Mouse (Mus musculus) heart, postnatal 0 days (tissue): Measurements from ENCODE around the gene Glipr2. TPM values are rescaled to one million over a fixed set of nuclear protein-coding genes. Genes with fewer than 3 reads are reported as not detected.

Source experiments
- ATAC-seq: fragments of 200-750 bp; cut with Nextera tagmentation; 2 replicates; pipeline ENCODE4 v1.8.0; 2017; ENCODE audit warnings: low read depth, moderate number of reproducible peaks, moderate library complexity; ENCODE audit not compliant: insufficient read depth
- DNase-seq: peaks from one replicate; pipeline ENCODE4 v3.0.0-alpha.2; 2016; ENCODE audit warnings: low spot score
- H3K27ac ChIP-seq: fragments of 300-500 bp; sonication (generic); 2 replicates; pipeline ENCODE4 v1.5.1; 2014; ENCODE audit warnings: low read depth, mild to moderate bottlenecking
- H3K27me3 ChIP-seq: fragments of 300-500 bp; sonication (generic); 2 replicates; pipeline ENCODE4 v1.6.1; 2014; ENCODE audit warnings: low read length, mixed read lengths; ENCODE audit not compliant: control insufficient read depth, insufficient read depth
- H3K36me3 ChIP-seq: fragments of 300-500 bp; sonication (generic); replicated peaks from 2 replicates; pipeline ENCODE4 v1.6.1; 2014; ENCODE audit warnings: low read length, mixed read lengths; ENCODE audit not compliant: control insufficient read depth, insufficient read depth
- H3K4me1 ChIP-seq: fragments of 300-500 bp; sonication (generic); 2 replicates; pipeline ENCODE4 v1.6.1; 2014; ENCODE audit warnings: antibody characterized with exemption; ENCODE audit not compliant: control insufficient read depth, insufficient read depth
- H3K4me2 ChIP-seq: fragments of 300-500 bp; sonication (generic); 2 replicates; pipeline ENCODE4 v1.6.1; 2014; ENCODE audit warnings: low read depth, mild to moderate bottlenecking, low read length, moderate library complexity
- H3K4me3 ChIP-seq: fragments of 300-500 bp; sonication (generic); 2 replicates; pipeline ENCODE4 v1.5.1; 2014; ENCODE audit warnings: low read depth, low read length
- H3K9ac ChIP-seq: fragments of 300-500 bp; sonication (generic); replicated peaks from 2 replicates; pipeline ENCODE4 v1.6.1; 2014; ENCODE audit warnings: low read depth, low read length, mixed read lengths
- H3K9me3 ChIP-seq: fragments of 300-500 bp; sonication (generic); replicated peaks from 2 replicates; pipeline ENCODE4 v1.6.1; 2016; ENCODE audit warnings: low read length; ENCODE audit not compliant: control insufficient read depth
- CTCF ChIP-seq: IDR thresholded peaks from 2 replicates; pipeline ENCODE4 v1.5.1; 2016; ENCODE audit warnings: antibody characterized with exemption, control low read depth, low read depth
- EP300 ChIP-seq: IDR thresholded peaks from 2 replicates; pipeline ENCODE4 v1.6.1; 2016; ENCODE audit warnings: antibody characterized with exemption, low read depth
- WGBS: fragments of 180-500 bp; shearing (Covaris S2); extraction: QIAGEN DNeasy Blood & Tissue Kit; methylation state at CpG from one replicate; pipeline ENCODE4 v1.1.7; 2014; 5-methylcytosine and 5-hydroxymethylcytosine counted together
- polyA plus RNA-seq: library from polyadenylated mRNA; unstranded; fragments of >200 nt; fragmentation: Nextera tagmentation; extraction: Ambion mirVana; gene quantifications from 2 replicates; pipeline ENCODE4 v1.2.1, GENCODE M21; 2015
- total RNA-seq: library from RNA; depleted of rRNA; stranded (reverse); fragments of >200 nt; gene quantifications from 2 replicates; pipeline ENCODE4 v1.2.3, GENCODE M21; 2014; ENCODE audit warnings: low replicate concordance; rRNA removed

The Glipr2 gene
- total and polyA plus RNA-seq, 2 experiments from 2014 or later: 28.4 to 39.2 TPM

DNA sequence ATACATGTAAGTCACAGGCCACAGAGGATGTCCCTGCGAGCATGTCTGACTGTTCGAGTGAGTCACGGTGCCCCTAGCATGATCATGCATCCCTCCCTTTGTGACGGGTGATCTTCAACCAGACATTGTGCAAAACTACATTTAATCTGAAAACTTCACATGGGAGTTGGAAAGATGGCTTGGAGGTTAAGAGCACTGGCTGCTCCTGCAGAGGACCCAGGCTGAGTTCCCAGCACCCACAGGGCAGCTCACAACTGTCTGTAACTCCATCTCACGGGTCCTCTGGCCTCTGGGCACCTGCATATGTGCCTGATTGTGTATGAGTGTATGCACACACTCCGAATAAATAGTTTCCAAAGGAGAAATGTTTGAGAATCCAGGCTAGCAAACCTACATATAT lies 67.0 kb downstream of the Glipr2 start:
- no peak overlapping the region for H3K4me3 ChIP-seq
- no peaks in the 10 kb centered on the region for H3K27me3 ChIP-seq
- H3K27ac ChIP-seq: no peak overlapping the region
- no peaks in the 10 kb centered on the region for H3K9me3 ChIP-seq
- H3K9ac ChIP-seq: no peak overlapping the region
- peaks cover 16% of the 10 kb centered on the region; the same call in 1 of the 2 replicates for H3K4me1 ChIP-seq
- H3K4me2 ChIP-seq: no peak overlapping the region
- WGBS: 98% methylated on average over 6 of the region's 6 CpGs
- H3K36me3 ChIP-seq: peaks cover 87% of the 10 kb centered on the region
- DNase-seq (no peak), ATAC-seq (no peak)
- TF ChIP-seq CTCF (no peak), EP300 (no peak)

- Histone ChIP-seq H3K9me3 (no peaks in the 10 kb centered on the region), H3K27me3 (no peaks in the 10 kb centered on the region), H3K4me3 (no peak overlapping the region), H3K36me3 (peaks cover 85% of the 10 kb centered on the region), H3K27ac (no peak overlapping the region), H3K9ac (no peak overlapping the region), H3K4me1 (peaks cover 29% of the 10 kb centered on the region), H3K4me2 (no peak overlapping the region)
- ATAC-seq (no peak), DNase-seq (no peak)
- no peak for TF ChIP-seq EP300
- TF ChIP-seq CTCF: no peak
- WGBS: 93% methylated on average over 6 of the region's 6 CpGs
Measured at GRCm38 (mm10) chr4:44025570-44025969, 68.4 kb downstream of the Glipr2 start.

Other genes with a start within 250 kb of the Glipr2 start
- not detected in 2 replicates for gene Olfr71, start 247.1 kb upstream of the Glipr2 start, total RNA-seq
- gene Olfr71, start 247.1 kb upstream of the Glipr2 start, polyA plus RNA-seq: not detected in 2 replicates
- 8.2 and 9.5 TPM in 2 replicates for gene Hrct1, start 230.2 kb upstream of the Glipr2 start, total RNA-seq
- gene Hrct1, start 230.2 kb upstream of the Glipr2 start, polyA plus RNA-seq: 4.5 and 4.9 TPM in 2 replicates
- gene Spaar, start 227.4 kb upstream of the Glipr2 start, total RNA-seq: 1.6 and 6.3 TPM in 2 replicates
- 1.1 and 1.3 TPM in 2 replicates for gene Spaar, start 227.4 kb upstream of the Glipr2 start, polyA plus RNA-seq
- gene Olfr159, start 186.4 kb upstream of the Glipr2 start, total RNA-seq: not detected in 2 replicates
- not detected in 2 replicates for gene Olfr159, start 186.4 kb upstream of the Glipr2 start, polyA plus RNA-seq
- not detected in 2 replicates for gene Olfr156, start 133.5 kb upstream of the Glipr2 start, total RNA-seq
- gene Olfr156, start 133.5 kb upstream of the Glipr2 start, polyA plus RNA-seq: not detected in 2 replicates
- gene Olfr157, start 117.2 kb upstream of the Glipr2 start, total RNA-seq: not detected in 2 replicates
- not detected in 2 replicates for gene Olfr157, start 117.2 kb upstream of the Glipr2 start, polyA plus RNA-seq
- gene Olfr155, start 105.8 kb upstream of the Glipr2 start, total RNA-seq: not detected in 2 replicates
- not detected in 2 replicates for gene Olfr155, start 105.8 kb upstream of the Glipr2 start, polyA plus RNA-seq
- 5.6 TPM in 2 replicates for gene Reck, start 81.9 kb upstream of the Glipr2 start, total RNA-seq
- 4.0 and 4.1 TPM in 2 replicates for gene Reck, start 81.9 kb upstream of the Glipr2 start, polyA plus RNA-seq
- not detected in 2 replicates for gene Ccin, start 26.1 kb downstream of the Glipr2 start, total RNA-seq
- gene Ccin, start 26.1 kb downstream of the Glipr2 start, polyA plus RNA-seq: not detected in 2 replicates
- gene Clta, start 47.1 kb downstream of the Glipr2 start, total RNA-seq: 128 and 168 TPM in 2 replicates
- 106 and 112 TPM in 2 replicates for gene Clta, start 47.1 kb downstream of the Glipr2 start, polyA plus RNA-seq
- gene Gne, start 126.8 kb downstream of the Glipr2 start, total RNA-seq: 44.0 and 45.5 TPM in 2 replicates
- 24.2 and 25.5 TPM in 2 replicates for gene Gne, start 126.8 kb downstream of the Glipr2 start, polyA plus RNA-seq